In genomic region chr17:51651880-51652279, GRCm38 (mm10) we compare ENCODE assay signal across 20 mouse cellular contexts.
DNase-seq lines count a peak whose midpoint lies in the region; ATAC-seq lines count a peak whose summit lies in the region.
"Had no signal": no experiment of that assay in that cellular context is flagged by ENCODE, and none has a peak within 500 bp of the region (broad histone marks: within the 10 kb centered on the region; RNA-seq: fewer than 3 reads in every experiment).

No protein-coding gene starts in this region.

- peak; percentile 34 for DNase-seq in heart, adult 11 months
- no peak for DNase-seq in heart, adult 9 months (ENCODE audit: low spot score in 2 of 2)
- DNase-seq in thymus, adult 18-20 months: no peak
- DNase-seq: adrenal gland, adult 8-10 months; adrenal gland, postnatal 14 days; adrenal gland, postnatal 36 days; B cell, adult 2 months; cerebellum, adult 11-12 months; cerebellum, adult 2 months; cerebellum, adult 9-10 months; cerebellum, postnatal 10 days; cerebellum, postnatal 25 days; embryo, embryonic 11 days had no signal

- ATAC-seq in common myeloid progenitor, adult 5-6 weeks (replicated peaks; ENCODE audit: low read depth, poor library complexity, severe bottlenecking): 0 out of 2 replicates have a peak, but pooled peaks have one; percentile 54
- peak; percentile 58 for ATAC-seq in megakaryocyte progenitor cell, adult 5-6 weeks (replicated peaks; ENCODE audit: poor library complexity)
- ATAC-seq: activated CD4-positive, CD25-positive, alpha-beta regulatory T cell, adult 4 months; CD4-positive, CD25-positive, alpha-beta regulatory T cell, adult 4 months; forebrain, embryonic 14.5 days; forebrain, embryonic 16.5 days; Patski had no signal
